Comparison of ENCODE assay signal across 8 mouse cellular contexts in genomic region chr17:80060828-80061782, GRCm38 (mm10). TPM values are rescaled to one million over a fixed set of nuclear protein-coding genes. Genes with fewer than 3 reads are reported as not detected.
A peak's percentile ranks its signal among the peaks of the same experiment; 100 is the strongest.
DNase-seq lines count a peak whose midpoint lies in the region; ATAC-seq lines count a peak whose summit lies in the region.

No protein-coding gene starts in this region.

- peaks cover 55% of the 10 kb centered on the region for H3K4me1 ChIP-seq in liver, embryonic 12.5 days
- no peaks in the 10 kb centered on the region; the same call in 1 of the 2 replicates for H3K4me1 ChIP-seq in stomach, embryonic 15.5 days

- H3K27me3 ChIP-seq in liver, embryonic 12.5 days (replicated peaks), result no peaks in the 10 kb centered on the region
- H3K27me3 ChIP-seq in stomach, embryonic 15.5 days (replicated peaks), result no peaks in the 10 kb centered on the region

- ATAC-seq in inflammation-experienced regulatory T-cells, adult 6 months, result peak; percentile 12
- ATAC-seq in liver, embryonic 12.5 days, result no peak
- ATAC-seq in stomach, embryonic 15.5 days (ENCODE audit: insufficient read depth, low FRiP score, low read depth), result no peak

- no peaks in the 10 kb centered on the region for H3K9me3 ChIP-seq in liver, embryonic 12.5 days (replicated peaks)
- no peaks in the 10 kb centered on the region for H3K9me3 ChIP-seq in stomach, embryonic 15.5 days

- H3K36me3 ChIP-seq in liver, embryonic 12.5 days, result peaks cover 12% of the 10 kb centered on the region; the same call in 1 of the 2 replicates
- no peaks in the 10 kb centered on the region for H3K36me3 ChIP-seq in stomach, embryonic 15.5 days

- intact Hi-C loops in left cerebral cortex, postnatal 10 days (cut with DNase I), result loop anchor here (5.0 kb wide), 1 partner anchor 106 kb away; no protein-coding TSS in a partner anchor

- H3K4me3 ChIP-seq in liver, embryonic 12.5 days, result peak overlapping the region; percentile 91
- H3K4me3 ChIP-seq in stomach, embryonic 15.5 days (replicated peaks), result peak overlapping the region; percentile 98

- peak overlapping the region; percentile 85 for H3K4me2 ChIP-seq in liver, embryonic 12.5 days
- peak overlapping the region; percentile 81 for H3K4me2 ChIP-seq in stomach, embryonic 15.5 days

- DNase-seq in left cerebral cortex, postnatal 10 days (ENCODE audit: extremely low spot score in 1 of 2, low spot score in 2 of 2), result peak; percentile 27 to 71
- no peak for DNase-seq in left cerebral cortex, adult 8-10 months (ENCODE audit: low spot score in 2 of 2)
- DNase-seq in cerebellum, postnatal 25 days, result peak; percentile 62 to 67
- DNase-seq in gastrocnemius, postnatal 25 days, result peak; percentile 52
- DNase-seq in naive thymus-derived CD4-positive, alpha-beta T cell, adult 2 months (ENCODE audit: low read depth), result peak; percentile 70

- peak overlapping the region; percentile 98 for H3K27ac ChIP-seq in liver, embryonic 12.5 days
- H3K27ac ChIP-seq in stomach, embryonic 15.5 days, result peak overlapping the region; percentile 99

- under 1% methylated on average over 71 of the region's 83 CpGs for WGBS in liver, embryonic 12.5 days (ENCODE audit: insufficient replicate concordance)
- WGBS in stomach, embryonic 15.5 days, result under 1% methylated on average over 62 of the region's 83 CpGs

- peak overlapping the region; percentile 96 for H3K9ac ChIP-seq in liver, embryonic 12.5 days
- H3K9ac ChIP-seq in stomach, embryonic 15.5 days, result peak overlapping the region; percentile 99

RNA-seq across cellular contexts. Expression of gene Hnrnpll, which starts 1.0 kb away (rescaled TPM):
- total RNA-seq in left cerebral cortex, postnatal 10 days (2021), result 10 to 100 TPM; 62.6 to 67.3 TPM
- 10 to 100 TPM; 56.0 to 60.9 (median 58.8) TPM for total RNA-seq in left cerebral cortex, adult 8-10 months (2022)
- 10 to 100 TPM; 13.7 to 14.6 TPM for total RNA-seq in gastrocnemius, postnatal 25 days (2021)
- polyA plus RNA-seq in inflammation-experienced regulatory T-cells, adult 6 months (2017; shearing (Covaris generic)), result 10 to 100 TPM; 30.8 to 34.3 (median 33.4) TPM
- 50.2 and 52.5 TPM in 2 replicates for polyA plus RNA-seq in liver, embryonic 12.5 days (2016; fragmentation: Nextera tagmentation; extraction: Ambion mirVana)
- 55.8 and 59.1 TPM in 2 replicates for polyA plus RNA-seq in stomach, embryonic 15.5 days (2015; fragmentation: Nextera tagmentation; extraction: Ambion mirVana)

Comparison
In these comparisons a context has a peak if more than half of its experiments do, and no peak if none do; other contexts are left out.
1. DNase-seq: peak in left cerebral cortex, postnatal 10 days (2 of 2), cerebellum, postnatal 25 days (2 of 2), gastrocnemius, postnatal 25 days (single experiment) and naive thymus-derived CD4-positive, alpha-beta T cell, adult 2 months (single experiment); none in left cerebral cortex, adult 8-10 months (0 of 2).